Mouse (Mus musculus): ENCODE data around the gene Fibp. TPM values are rescaled to one million over a fixed set of nuclear protein-coding genes. Genes with fewer than 3 reads are reported as not detected.
A peak's percentile ranks its signal among the peaks of the same experiment; 100 is the strongest.

The Fibp gene
- polyA plus RNA-seq, 1 experiment from 2014 or later: 169 TPM

GRCm38 (mm10) chr19:5422267-5422666, 38.1 kb upstream of the Fibp start:
- Histone ChIP-seq H3K9me3 (ENCODE audit: control insufficient read depth, low read length) (no peaks in the 10 kb centered on the region), H3K27ac (replicated peaks; ENCODE audit: low read depth, low read length) (no peak overlapping the region), H3K4me1 (ENCODE audit: control insufficient read depth, insufficient read depth, low read length) (peaks cover 29% of the 10 kb centered on the region), H3K4me2 (ENCODE audit: low read length) (no peak overlapping the region), H3K9ac (replicated peaks; ENCODE audit: low read length) (no peak overlapping the region), H3K4me3 (replicated peaks; ENCODE audit: low read depth, low read length) (no peak overlapping the region), H3K27me3 (ENCODE audit: control insufficient read depth, insufficient read depth, low read length) (no peaks in the 10 kb centered on the region), H3K36me3 (ENCODE audit: control insufficient read depth, insufficient read depth, low read length) (peaks cover 61% of the 10 kb centered on the region)
- DNase-seq: no peak
- WGBS: 88% methylated on average over 10 of the region's 10 CpGs
- ATAC-seq (ENCODE audit: low FRiP score, low TSS enrichment): no peak

GRCm38 (mm10) chr19:5422895-5423443, 37.4 kb upstream of the Fibp start:
- Histone ChIP-seq H3K9ac (replicated peaks; ENCODE audit: low read length) (no peak overlapping the region; the same call in 1 of the 2 replicates), H3K36me3 (ENCODE audit: control insufficient read depth, insufficient read depth, low read length) (peaks cover 59% of the 10 kb centered on the region), H3K27ac (replicated peaks; ENCODE audit: low read depth, low read length) (no peak overlapping the region), H3K4me1 (ENCODE audit: control insufficient read depth, insufficient read depth, low read length) (peaks cover 29% of the 10 kb centered on the region), H3K27me3 (ENCODE audit: control insufficient read depth, insufficient read depth, low read length) (no peaks in the 10 kb centered on the region), H3K4me2 (ENCODE audit: low read length) (peak overlapping the region; percentile 88), H3K4me3 (replicated peaks; ENCODE audit: low read depth, low read length) (peak overlapping the region; percentile 81), H3K9me3 (ENCODE audit: control insufficient read depth, low read length) (no peaks in the 10 kb centered on the region)
- DNase-seq (no peak), ATAC-seq (ENCODE audit: low FRiP score, low TSS enrichment) (no peak)
- WGBS: 65% methylated on average over 9 of the region's 9 CpGs

- Histone ChIP-seq H3K9ac (replicated peaks; ENCODE audit: low read length) (peak overlapping the region; percentile 77), H3K27ac (replicated peaks; ENCODE audit: low read depth, low read length) (no peak overlapping the region), H3K4me3 (replicated peaks; ENCODE audit: low read depth, low read length) (peak overlapping the region; percentile 81), H3K9me3 (ENCODE audit: control insufficient read depth, low read length) (no peaks in the 10 kb centered on the region), H3K4me1 (ENCODE audit: control insufficient read depth, insufficient read depth, low read length) (peaks cover 29% of the 10 kb centered on the region), H3K4me2 (ENCODE audit: low read length) (peak overlapping the region; percentile 88), H3K27me3 (ENCODE audit: control insufficient read depth, insufficient read depth, low read length) (no peaks in the 10 kb centered on the region), H3K36me3 (ENCODE audit: control insufficient read depth, insufficient read depth, low read length) (peaks cover 58% of the 10 kb centered on the region)
- no peak for ATAC-seq (ENCODE audit: low FRiP score, low TSS enrichment)
- DNase-seq: no peak
- WGBS: 66% methylated on average over 12 of the region's 12 CpGs
These were observed 36.9 kb upstream of the Fibp start for GRCm38 (mm10) chr19:5423561-5423960.

- Histone ChIP-seq H3K4me1 (ENCODE audit: control insufficient read depth, insufficient read depth, low read length) (peaks cover 29% of the 10 kb centered on the region), H3K4me2 (ENCODE audit: low read length) (peak overlapping the region; percentile 88), H3K9ac (replicated peaks; ENCODE audit: low read length) (peak overlapping the region; percentile 77), H3K9me3 (ENCODE audit: control insufficient read depth, low read length) (no peaks in the 10 kb centered on the region), H3K27ac (replicated peaks; ENCODE audit: low read depth, low read length) (peak overlapping the region; percentile 86), H3K36me3 (ENCODE audit: control insufficient read depth, insufficient read depth, low read length) (peaks cover 56% of the 10 kb centered on the region), H3K4me3 (replicated peaks; ENCODE audit: low read depth, low read length) (peak overlapping the region; percentile 81), H3K27me3 (ENCODE audit: control insufficient read depth, insufficient read depth, low read length) (no peaks in the 10 kb centered on the region)
- ATAC-seq (ENCODE audit: low FRiP score, low TSS enrichment) (peak; percentile 64), DNase-seq (peak; percentile 81)
- under 1% methylated on average over 47 of the region's 48 CpGs for WGBS
These were observed 36.2 kb upstream of the Fibp start for GRCm38 (mm10) chr19:5424092-5424781.

- H3K9me3 ChIP-seq (ENCODE audit: control insufficient read depth, low read length): no peaks in the 10 kb centered on the region
- peak; percentile 99 for DNase-seq
- WGBS: under 1% methylated on average over 82 of the region's 87 CpGs
- peaks cover 54% of the 10 kb centered on the region for H3K36me3 ChIP-seq (ENCODE audit: control insufficient read depth, insufficient read depth, low read length)
- peak within 1 kb of the TSS; percentile 90 for H3K27ac ChIP-seq (replicated peaks; ENCODE audit: low read depth, low read length)
- no peaks in the 10 kb centered on the region for H3K27me3 ChIP-seq (ENCODE audit: control insufficient read depth, insufficient read depth, low read length)
- peak within 1 kb of the TSS; percentile 81 for H3K4me3 ChIP-seq (replicated peaks; ENCODE audit: low read depth, low read length)
- peak; percentile 91 for ATAC-seq (ENCODE audit: low FRiP score, low TSS enrichment)
- peak within 1 kb of the TSS; percentile 90 for H3K9ac ChIP-seq (replicated peaks; ENCODE audit: low read length)
- peaks cover 29% of the 10 kb centered on the region for H3K4me1 ChIP-seq (ENCODE audit: control insufficient read depth, insufficient read depth, low read length)
- H3K4me2 ChIP-seq (ENCODE audit: low read length): peak within 1 kb of the TSS; percentile 88
These were observed 35.4 kb upstream of the Fibp start, which contains the start of the genes Drap1 and AI837181 for GRCm38 (mm10) chr19:5424782-5425741. Gene Drap1, minus strand, starts transcription at chr19:5424979. Gene AI837181, plus strand, starts transcription at chr19:5425144.

- WGBS: 92% methylated on average over 18 of the region's 18 CpGs
- Histone ChIP-seq H3K27ac (replicated peaks; ENCODE audit: low read depth, low read length) (peak overlapping the region; percentile 90; the same call in 1 of the 2 replicates), H3K9ac (replicated peaks; ENCODE audit: low read length) (peak overlapping the region; percentile 90), H3K4me3 (replicated peaks; ENCODE audit: low read depth, low read length) (peak overlapping the region; percentile 81), H3K36me3 (ENCODE audit: control insufficient read depth, insufficient read depth, low read length) (peaks cover 44% of the 10 kb centered on the region), H3K27me3 (ENCODE audit: control insufficient read depth, insufficient read depth, low read length) (no peaks in the 10 kb centered on the region), H3K4me2 (ENCODE audit: low read length) (peak overlapping the region; percentile 84), H3K4me1 (ENCODE audit: control insufficient read depth, insufficient read depth, low read length) (peaks cover 29% of the 10 kb centered on the region), H3K9me3 (ENCODE audit: control insufficient read depth, low read length) (no peaks in the 10 kb centered on the region)
- no peak for ATAC-seq (ENCODE audit: low FRiP score, low TSS enrichment)
- no peak for DNase-seq
These were observed 34.4 kb upstream of the Fibp start for GRCm38 (mm10) chr19:5425906-5426565.

- WGBS: 93% methylated on average over 13 of the region's 13 CpGs
These were observed 33.6 kb upstream of the Fibp start for GRCm38 (mm10) chr19:5426640-5427290.

More at GRCm38 (mm10) chr19:5426640-5427290, 33.6 kb upstream of the Fibp start:
- H3K9ac ChIP-seq (replicated peaks; ENCODE audit: low read length): no peak overlapping the region
- no peak overlapping the region for H3K27ac ChIP-seq (replicated peaks; ENCODE audit: low read depth, low read length)
- peaks cover 29% of the 10 kb centered on the region for H3K4me1 ChIP-seq (ENCODE audit: control insufficient read depth, insufficient read depth, low read length)
- no peaks in the 10 kb centered on the region for H3K9me3 ChIP-seq (ENCODE audit: control insufficient read depth, low read length)
- 0 out of 2 replicates have a peak overlapping the region, but pooled peaks have one; percentile 81 for H3K4me3 ChIP-seq (replicated peaks; ENCODE audit: low read depth, low read length)
- ATAC-seq (ENCODE audit: low FRiP score, low TSS enrichment): no peak
- H3K4me2 ChIP-seq (ENCODE audit: low read length): peak overlapping the region; percentile 84; the same call in 1 of the 2 replicates
- no peaks in the 10 kb centered on the region for H3K27me3 ChIP-seq (ENCODE audit: control insufficient read depth, insufficient read depth, low read length)
- no peak for DNase-seq
- H3K36me3 ChIP-seq (ENCODE audit: control insufficient read depth, insufficient read depth, low read length): peaks cover 38% of the 10 kb centered on the region
